Mouse (Mus musculus): ENCODE measurements around the gene Nsf. TPM values are rescaled to one million over a fixed set of nuclear protein-coding genes. Genes with fewer than 3 reads are reported as not detected.

Gene Nsf
- polyA plus RNA-seq, 1 experiment from 2014 or later: 197 TPM

DNA sequence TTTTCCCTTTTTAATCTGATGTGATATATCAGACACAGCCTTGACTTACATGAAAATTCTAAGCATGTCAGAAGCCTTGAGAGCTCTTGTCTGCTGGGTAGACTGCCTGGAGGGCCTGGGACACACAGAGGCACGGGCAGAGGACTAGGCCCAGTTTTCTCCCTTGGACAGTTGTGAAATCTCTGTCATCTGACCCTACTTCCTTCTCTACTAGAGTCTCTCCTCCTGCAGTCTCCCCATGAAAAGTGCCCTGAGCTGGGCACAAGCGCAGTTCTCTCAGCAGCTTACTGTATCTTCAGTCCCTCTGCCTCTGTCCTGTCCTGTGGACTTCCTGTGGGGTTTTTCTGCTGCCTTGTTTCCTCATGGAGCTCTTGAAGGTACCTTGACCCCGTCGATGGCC, 25.5 kb upstream of the Nsf start:
- H3K36me3 ChIP-seq: peaks cover 75% of the 10 kb centered on the region
- no peak overlapping the region for H3K27ac ChIP-seq (replicated peaks)
- no peaks in the 10 kb centered on the region for H3K27me3 ChIP-seq
- no peak overlapping the region for H3K9ac ChIP-seq
- no peaks in the 10 kb centered on the region for H3K9me3 ChIP-seq
- ATAC-seq (ENCODE audit: low FRiP score, low read depth): no peak
- no peak overlapping the region for H3K4me2 ChIP-seq
- 80% methylated on average over 4 of the region's 4 CpGs for WGBS
- H3K4me1 ChIP-seq (replicated peaks): no peaks in the 10 kb centered on the region
- no peak overlapping the region for H3K4me3 ChIP-seq

DNA sequence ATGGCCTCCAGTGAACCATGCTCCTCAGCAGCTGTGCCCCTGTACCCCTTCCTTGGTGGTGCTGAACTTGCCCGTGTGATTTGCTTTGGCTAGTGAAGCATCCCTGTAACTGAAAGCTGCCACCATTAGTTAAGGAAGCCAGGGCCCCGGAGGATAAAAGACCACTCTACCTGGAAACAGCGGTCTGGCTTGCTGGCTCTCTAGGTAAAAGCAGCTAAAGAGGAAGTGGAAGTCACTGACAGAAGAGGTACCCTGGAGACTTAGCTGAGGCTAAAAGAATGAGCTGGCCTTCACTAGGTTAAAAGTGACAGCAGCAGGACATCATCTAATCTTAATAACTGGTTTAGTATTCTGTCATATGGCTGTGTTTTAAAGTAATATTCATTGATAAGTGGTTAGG, 17.0 kb upstream of the Nsf start:
- no peaks in the 10 kb centered on the region for H3K27me3 ChIP-seq
- H3K4me2 ChIP-seq: 0 out of 2 replicates have a peak overlapping the region, but pooled peaks have one; percentile 9
- no peak overlapping the region for H3K27ac ChIP-seq (replicated peaks)
- WGBS: 68% methylated on average over 3 of the region's 3 CpGs
- H3K9ac ChIP-seq: no peak overlapping the region
- H3K4me1 ChIP-seq (replicated peaks): peaks cover 36% of the 10 kb centered on the region
- H3K36me3 ChIP-seq: peaks cover 45% of the 10 kb centered on the region
- no peak for ATAC-seq (ENCODE audit: low FRiP score, low read depth)
- H3K9me3 ChIP-seq: no peaks in the 10 kb centered on the region
- H3K4me3 ChIP-seq: no peak overlapping the region

DNA sequence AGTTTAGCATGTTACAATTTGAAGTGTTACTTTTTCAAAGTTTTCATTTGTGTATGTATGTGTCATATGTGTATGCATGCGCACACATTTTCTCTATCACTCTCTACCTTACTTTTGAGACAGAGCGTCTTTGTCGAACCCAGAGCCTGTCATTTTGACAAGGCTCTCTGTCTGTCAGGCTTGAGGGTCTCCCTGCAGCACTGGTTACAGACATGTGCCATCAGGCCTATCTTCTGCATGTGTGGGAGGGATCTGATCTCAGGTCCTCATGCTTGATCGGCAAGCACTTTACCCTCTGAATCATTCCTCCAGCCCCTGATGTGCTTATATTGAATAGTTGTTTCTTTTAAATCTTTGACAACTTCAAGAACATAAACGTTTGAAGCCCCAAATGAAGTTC, 15.4 kb upstream of the Nsf start:
- H3K4me3 ChIP-seq: no peak overlapping the region
- no peak overlapping the region for H3K27ac ChIP-seq (replicated peaks)
- ATAC-seq (ENCODE audit: low FRiP score, low read depth): no peak
- no peak overlapping the region for H3K4me2 ChIP-seq
- peaks cover 36% of the 10 kb centered on the region for H3K4me1 ChIP-seq (replicated peaks)
- no peak overlapping the region for H3K9ac ChIP-seq
- 90% methylated on average over 5 of the region's 5 CpGs for WGBS
- H3K9me3 ChIP-seq: no peaks in the 10 kb centered on the region
- no peaks in the 10 kb centered on the region for H3K27me3 ChIP-seq
- peaks cover 30% of the 10 kb centered on the region for H3K36me3 ChIP-seq

DNA sequence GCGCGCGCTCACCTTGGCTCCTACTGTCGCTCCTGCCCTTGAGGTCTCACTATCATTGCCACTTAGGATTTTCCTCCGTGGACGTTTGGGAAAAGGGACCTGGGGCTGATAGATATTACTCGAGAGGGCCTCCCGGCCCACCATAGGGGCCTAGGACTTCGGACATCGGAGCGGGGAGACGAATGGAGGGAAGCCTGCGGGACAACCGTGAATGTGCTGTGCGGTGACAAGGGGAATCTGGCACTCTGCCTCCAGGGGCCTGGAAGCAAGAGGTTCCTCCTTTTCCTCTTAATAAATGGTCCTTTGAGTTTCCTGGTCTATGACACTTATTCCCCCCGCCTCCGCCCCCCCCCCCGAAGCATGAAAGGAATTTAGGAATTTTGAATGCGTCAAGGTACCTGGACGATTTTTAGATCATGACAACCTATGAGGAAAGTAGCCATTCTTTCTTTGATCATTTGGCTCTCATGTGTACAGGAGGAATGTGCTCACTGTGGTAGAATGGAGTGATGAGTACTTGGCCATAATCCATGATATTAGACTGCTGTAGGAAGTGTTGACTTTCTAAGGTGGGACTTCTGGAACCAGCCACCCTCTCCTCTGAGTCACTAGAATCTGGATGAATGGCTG, 13.4 kb upstream of the Nsf start:
- no peaks in the 10 kb centered on the region for H3K27me3 ChIP-seq
- H3K9ac ChIP-seq: peak overlapping the region; percentile 78
- no peak for ATAC-seq (ENCODE audit: low FRiP score, low read depth)
- no peaks in the 10 kb centered on the region for H3K9me3 ChIP-seq
- H3K36me3 ChIP-seq: peaks cover 14% of the 10 kb centered on the region
- H3K4me2 ChIP-seq: peak overlapping the region; percentile 74
- H3K4me3 ChIP-seq: peak overlapping the region; percentile 89
- WGBS: under 1% methylated on average over 20 of the region's 20 CpGs
- H3K27ac ChIP-seq (replicated peaks): peak overlapping the region; percentile 97
- H3K4me1 ChIP-seq (replicated peaks): peaks cover 36% of the 10 kb centered on the region

DNA sequence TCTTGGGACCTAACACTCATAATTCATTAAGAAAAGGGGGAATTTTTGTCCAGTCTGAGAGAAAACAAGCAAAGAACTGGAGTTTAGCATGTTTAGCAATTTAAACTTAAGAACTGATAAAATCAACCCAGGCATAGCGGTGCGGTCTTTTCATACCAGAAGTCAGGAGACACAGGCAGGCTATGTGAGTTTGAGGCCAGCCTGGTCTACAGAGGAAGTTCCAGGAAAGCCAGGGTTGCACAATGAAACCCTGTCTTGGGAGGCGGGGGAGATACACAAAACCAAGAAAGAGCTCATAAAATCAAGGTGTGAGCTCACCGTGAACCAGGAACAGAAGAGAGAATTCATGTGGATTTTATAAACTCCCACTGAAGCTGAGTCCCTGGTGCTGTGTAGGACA, 3.0 kb upstream of the Nsf start:
- WGBS: 94% methylated on average over 4 of the region's 4 CpGs
- H3K27ac ChIP-seq (replicated peaks): no peak overlapping the region
- no peaks in the 10 kb centered on the region for H3K9me3 ChIP-seq
- H3K4me2 ChIP-seq: no peak overlapping the region
- peaks cover 24% of the 10 kb centered on the region for H3K4me1 ChIP-seq (replicated peaks)
- ATAC-seq (ENCODE audit: low FRiP score, low read depth): no peak
- H3K36me3 ChIP-seq: no peaks in the 10 kb centered on the region
- no peak overlapping the region for H3K4me3 ChIP-seq
- no peaks in the 10 kb centered on the region for H3K27me3 ChIP-seq
- H3K9ac ChIP-seq: no peak overlapping the region

DNA sequence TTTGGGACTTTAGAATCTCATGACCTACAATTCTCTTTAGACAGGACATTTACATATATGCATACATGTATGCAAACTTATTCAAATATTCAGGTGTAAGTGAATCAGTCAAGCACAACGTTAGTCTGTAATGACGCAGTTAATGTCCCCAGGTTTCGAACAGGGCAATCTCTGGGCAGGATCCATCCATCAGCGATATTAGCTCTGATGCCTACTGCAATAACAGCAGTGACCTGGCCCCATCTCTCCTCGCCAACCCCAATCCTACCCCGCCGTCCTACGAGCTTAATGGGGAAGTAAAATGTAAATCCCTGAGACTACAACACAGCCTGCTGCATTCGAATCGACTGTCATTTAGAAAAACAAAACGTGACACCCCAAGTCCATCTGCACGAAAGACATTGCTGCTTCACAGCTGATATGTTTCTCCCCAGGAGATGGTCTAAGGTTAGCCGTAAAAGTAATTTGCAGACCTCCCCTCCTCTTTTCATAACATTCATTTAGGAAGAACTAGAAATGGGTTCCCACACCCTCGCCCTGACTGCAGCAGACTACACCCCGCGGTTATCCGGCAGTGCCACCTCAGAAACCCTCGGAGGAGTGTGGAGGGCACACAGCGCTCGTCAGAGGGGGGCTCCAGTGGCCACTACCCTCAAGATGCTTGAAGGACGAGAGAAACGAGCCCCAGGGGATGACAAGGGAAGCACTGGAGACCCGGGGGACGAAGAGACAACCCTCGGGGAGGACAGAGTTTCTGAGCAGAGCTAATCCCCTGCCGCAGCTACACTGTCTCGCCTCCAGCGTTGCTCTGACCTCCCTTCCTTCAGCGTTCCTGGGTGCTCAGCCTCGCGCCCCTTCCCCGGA, 592 bp downstream of the Nsf start:
- Histone ChIP-seq H3K36me3 (no peaks in the 10 kb centered on the region), H3K4me1 (replicated peaks) (peaks cover 24% of the 10 kb centered on the region), H3K27me3 (no peaks in the 10 kb centered on the region), H3K9ac (peak overlapping the region; percentile 96), H3K27ac (replicated peaks) (peak overlapping the region; percentile 88), H3K4me3 (peak overlapping the region; percentile 96), H3K4me2 (peak overlapping the region; percentile 75), H3K9me3 (no peaks in the 10 kb centered on the region)
- ATAC-seq (ENCODE audit: low FRiP score, low read depth): peak; percentile 86
- 1% methylated on average over 32 of the region's 32 CpGs for WGBS

DNA sequence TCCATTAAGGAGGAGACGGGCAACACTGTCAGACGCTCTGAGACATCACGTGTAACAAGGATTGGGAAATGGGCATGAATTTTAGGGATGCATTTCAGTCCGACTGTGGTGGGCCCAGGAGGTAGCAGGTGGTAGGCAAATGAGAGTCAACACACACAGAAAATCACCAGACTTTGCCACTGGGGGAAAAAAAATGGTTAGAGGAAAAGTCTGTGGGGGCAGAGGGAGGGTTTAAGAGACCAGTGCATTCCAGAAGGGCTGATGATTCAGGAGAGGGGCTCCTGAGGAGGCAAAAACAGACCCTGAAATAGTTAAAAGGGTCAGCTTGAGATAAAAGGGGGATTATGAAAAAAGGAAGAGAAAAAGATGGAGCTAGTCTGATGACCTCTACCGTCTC, 1.2 kb downstream of the Nsf start:
- Histone ChIP-seq H3K4me3 (peak overlapping the region; percentile 96), H3K9ac (peak overlapping the region; percentile 96), H3K9me3 (no peaks in the 10 kb centered on the region), H3K27me3 (no peaks in the 10 kb centered on the region), H3K27ac (replicated peaks) (0 out of 2 replicates have a peak overlapping the region, but pooled peaks have one; percentile 88), H3K4me1 (replicated peaks) (peaks cover 24% of the 10 kb centered on the region), H3K4me2 (peak overlapping the region; percentile 75), H3K36me3 (no peaks in the 10 kb centered on the region)
- WGBS: 47% methylated on average over 5 of the region's 5 CpGs
- no peak for ATAC-seq (ENCODE audit: low FRiP score, low read depth)

DNA sequence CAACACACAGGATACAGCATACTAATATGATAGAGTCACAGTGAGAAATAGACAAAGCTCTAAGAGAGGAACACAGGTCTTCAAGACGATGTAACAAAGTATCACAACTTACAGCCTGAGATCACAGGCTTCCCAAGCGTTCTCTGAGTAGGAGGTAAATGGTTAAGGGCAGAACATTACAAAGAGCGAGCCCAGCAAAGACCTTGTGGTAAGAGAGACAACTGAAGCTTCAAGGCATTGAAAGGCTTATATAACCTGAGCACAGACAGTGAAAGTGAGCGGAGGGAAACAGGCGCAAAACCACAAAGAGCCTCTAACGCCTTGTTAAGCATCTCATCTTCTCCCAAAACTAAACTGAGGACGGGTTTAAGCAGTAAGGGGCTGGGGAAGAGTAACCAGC, 2.8 kb downstream of the Nsf start:
- 89% methylated on average over 7 of the region's 7 CpGs for WGBS
- no peak for ATAC-seq (ENCODE audit: low FRiP score, low read depth)
- Histone ChIP-seq H3K4me3 (no peak overlapping the region), H3K4me2 (peak overlapping the region; percentile 7; the same call in 1 of the 2 replicates), H3K27me3 (no peaks in the 10 kb centered on the region), H3K36me3 (no peaks in the 10 kb centered on the region), H3K4me1 (replicated peaks) (peaks cover 24% of the 10 kb centered on the region), H3K9ac (no peak overlapping the region), H3K27ac (replicated peaks) (no peak overlapping the region), H3K9me3 (no peaks in the 10 kb centered on the region)

DNA sequence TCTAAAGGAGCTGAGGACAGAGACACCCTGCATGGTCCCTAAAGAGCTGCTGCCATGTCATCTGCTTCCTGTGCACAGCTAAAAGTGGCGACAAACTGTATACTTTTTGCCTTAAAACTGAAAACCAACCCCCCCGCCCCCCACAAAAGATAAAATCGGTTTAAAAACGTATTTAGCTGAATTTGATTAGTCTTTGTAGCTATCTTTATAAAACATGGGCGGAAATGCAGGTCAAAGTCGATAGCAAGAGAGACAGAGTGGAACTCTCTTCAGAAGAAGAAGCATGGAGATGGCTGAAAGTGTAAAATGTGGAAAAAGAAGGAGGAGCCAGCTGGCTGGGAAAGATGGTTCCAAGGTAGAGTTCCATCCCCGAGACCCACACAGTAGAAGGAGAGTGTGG, 4.9 kb downstream of the Nsf start:
- Histone ChIP-seq H3K4me1 (replicated peaks) (peaks cover 24% of the 10 kb centered on the region), H3K9me3 (no peaks in the 10 kb centered on the region), H3K27me3 (no peaks in the 10 kb centered on the region), H3K4me3 (no peak overlapping the region), H3K27ac (replicated peaks) (no peak overlapping the region), H3K9ac (no peak overlapping the region), H3K4me2 (no peak overlapping the region), H3K36me3 (no peaks in the 10 kb centered on the region)
- ATAC-seq (ENCODE audit: low FRiP score, low read depth): no peak
- 94% methylated on average over 7 of the region's 7 CpGs for WGBS

DNA sequence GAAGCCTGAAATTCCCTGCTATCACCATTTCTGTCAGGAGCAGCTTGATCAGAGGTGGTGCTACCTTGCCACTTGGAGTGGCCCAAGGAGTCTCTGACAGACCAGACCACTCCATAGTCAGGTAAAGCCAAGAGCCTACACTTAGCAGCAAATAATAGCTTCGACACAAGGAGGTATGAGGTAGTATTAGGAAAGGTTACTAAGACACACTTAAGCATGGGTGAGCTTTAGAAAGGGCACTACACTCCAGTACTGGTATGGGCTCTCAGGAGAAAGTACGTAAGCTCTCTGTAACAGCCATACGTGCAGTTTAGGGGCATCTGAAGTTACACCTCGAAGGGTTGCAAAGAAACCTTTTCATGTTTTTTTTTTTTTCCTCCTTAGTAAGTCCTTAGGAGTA, 11.1 kb downstream of the Nsf start:
- no peak overlapping the region for H3K4me2 ChIP-seq
- no peaks in the 10 kb centered on the region for H3K27me3 ChIP-seq
- no peaks in the 10 kb centered on the region for H3K4me1 ChIP-seq (replicated peaks)
- no peak overlapping the region for H3K27ac ChIP-seq (replicated peaks)
- H3K9me3 ChIP-seq: no peaks in the 10 kb centered on the region
- H3K9ac ChIP-seq: no peak overlapping the region
- 90% methylated on average over 4 of the region's 4 CpGs for WGBS
- no peak overlapping the region for H3K4me3 ChIP-seq
- H3K36me3 ChIP-seq: peaks cover 8% of the 10 kb centered on the region; the same call in 1 of the 2 replicates
- ATAC-seq (ENCODE audit: low FRiP score, low read depth): no peak

DNA sequence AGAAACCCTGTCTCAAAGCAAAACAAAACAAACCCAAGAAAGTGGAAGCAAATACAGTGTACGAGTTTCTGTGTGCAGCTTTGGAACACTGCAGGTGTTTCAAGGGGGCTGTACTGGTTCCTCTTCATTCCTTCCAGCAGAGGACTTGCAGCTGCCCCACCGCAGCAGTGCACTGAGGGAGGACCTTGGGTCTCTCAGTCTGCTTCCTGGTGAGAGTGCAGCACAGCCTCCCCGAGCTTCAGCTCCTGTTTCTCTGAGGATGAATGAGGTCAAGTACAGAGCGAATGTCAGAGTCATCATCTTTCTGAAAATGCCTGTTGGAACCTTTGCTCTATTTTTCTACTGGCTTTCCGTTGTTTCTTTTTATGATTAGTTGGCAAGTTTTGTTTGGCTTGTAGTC, 12.5 kb downstream of the Nsf start:
- no peaks in the 10 kb centered on the region for H3K9me3 ChIP-seq
- 77% methylated on average over 5 of the region's 5 CpGs for WGBS
- H3K27ac ChIP-seq (replicated peaks): no peak overlapping the region
- H3K9ac ChIP-seq: no peak overlapping the region
- H3K4me1 ChIP-seq (replicated peaks): no peaks in the 10 kb centered on the region
- no peaks in the 10 kb centered on the region for H3K27me3 ChIP-seq
- peaks cover 8% of the 10 kb centered on the region; the same call in 1 of the 2 replicates for H3K36me3 ChIP-seq
- H3K4me2 ChIP-seq: no peak overlapping the region
- no peak for ATAC-seq (ENCODE audit: low FRiP score, low read depth)
- H3K4me3 ChIP-seq: no peak overlapping the region

DNA sequence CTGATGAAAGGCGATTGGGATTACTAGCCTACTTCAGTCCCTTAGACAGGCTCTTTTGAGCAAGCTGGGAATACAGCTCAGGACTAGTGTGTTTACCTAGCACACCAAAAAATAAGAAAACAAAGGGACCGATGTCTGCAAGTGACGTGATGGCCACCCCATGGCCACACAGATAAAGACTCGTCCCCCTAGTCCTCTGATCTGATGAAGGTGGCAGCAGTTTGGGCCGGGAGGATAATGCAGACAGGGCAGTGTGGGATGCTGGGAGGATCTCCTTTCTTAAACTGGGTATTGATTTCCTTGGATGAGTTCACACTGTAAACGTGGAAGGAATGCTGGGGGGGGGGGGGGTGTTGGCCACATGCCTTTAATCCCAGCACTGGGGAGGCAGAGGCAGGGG, 13.0 kb downstream of the Nsf start:
- WGBS: 76% methylated on average over 6 of the region's 6 CpGs

More for the DNA sequence above, 13.0 kb downstream of the Nsf start:
- Histone ChIP-seq H3K9ac (no peak overlapping the region), H3K4me1 (replicated peaks) (no peaks in the 10 kb centered on the region), H3K36me3 (peaks cover 8% of the 10 kb centered on the region; the same call in 1 of the 2 replicates), H3K27ac (replicated peaks) (no peak overlapping the region), H3K9me3 (no peaks in the 10 kb centered on the region), H3K4me2 (no peak overlapping the region), H3K4me3 (no peak overlapping the region), H3K27me3 (no peaks in the 10 kb centered on the region)
- no peak for ATAC-seq (ENCODE audit: low FRiP score, low read depth)

All from hindbrain, embryonic 15.5 days (tissue).